Mouse (Mus musculus) myocyte (in vitro differentiated cells): Measurements from ENCODE around the gene Mat2a.
A peak's percentile ranks its signal among the peaks of the same experiment; 100 is the strongest.

Experiments
- CEBPB ChIP-seq: IDR thresholded peaks from 2 replicates; pipeline ENCODE4 v1.6.1; 2011; ENCODE audit warnings: mild to moderate bottlenecking, moderate library complexity; ENCODE audit not compliant: poor library complexity, insufficient read depth, severe bottlenecking
- E2F4 ChIP-seq: IDR thresholded peaks from one replicate; pipeline ENCODE4 v1.6.1; 2011; ENCODE audit warnings: mild to moderate bottlenecking, control low read depth, moderate library complexity; ENCODE audit not compliant: insufficient read depth
- MAX ChIP-seq: IDR thresholded peaks from one replicate; pipeline ENCODE4 v1.6.1; 2011; ENCODE audit warnings: low read depth, mild to moderate bottlenecking, control low read depth
- MYOD1 ChIP-seq, 3 experiments: IDR thresholded peaks; one replicate each; pipeline ENCODE4 v1.6.1; 2011; ENCODE audit warnings: control low read depth in 2 of 3, low read depth in 2 of 3, mild to moderate bottlenecking in 2 of 3, moderate library complexity in 1 of 3; ENCODE audit not compliant: insufficient read length in 2 of 3, control insufficient read depth in 1 of 3
- MYOG ChIP-seq, 3 experiments: IDR thresholded peaks; one replicate each; pipeline ENCODE4 v1.6.1; 2011; ENCODE audit warnings: control low read depth in 2 of 3, low read depth in 2 of 3, mild to moderate bottlenecking in 2 of 3; ENCODE audit not compliant: insufficient read length in 2 of 3, control insufficient read depth in 1 of 3, insufficient read depth in 1 of 3
- POLR2A ChIP-seq: IDR thresholded peaks from one replicate; pipeline ENCODE4 v1.6.1; 2011; ENCODE audit warnings: low read depth, mild to moderate bottlenecking, control low read depth, moderate library complexity; ENCODE audit not compliant: insufficient read length
- POLR2AphosphoS2 ChIP-seq: IDR thresholded peaks from one replicate; pipeline ENCODE4 v1.6.1; 2011; ENCODE audit warnings: low read depth, control low read depth; ENCODE audit not compliant: insufficient read length
- REST ChIP-seq: IDR thresholded peaks from one replicate; pipeline ENCODE4 v1.6.1; 2011; ENCODE audit warnings: mild to moderate bottlenecking, control low read depth, moderate library complexity; ENCODE audit not compliant: insufficient read depth, insufficient read length
- SRF ChIP-seq: IDR thresholded peaks from one replicate; pipeline ENCODE4 v1.6.1; 2011; ENCODE audit warnings: low read depth; ENCODE audit not compliant: control insufficient read depth, insufficient read length
- TCF12 ChIP-seq: IDR thresholded peaks from one replicate; pipeline ENCODE4 v1.6.1; 2011; ENCODE audit warnings: mild to moderate bottlenecking, control low read depth; ENCODE audit not compliant: poor library complexity, insufficient read depth, severe bottlenecking
- TCF3 ChIP-seq: IDR thresholded peaks from one replicate; pipeline ENCODE4 v1.6.1; 2011; ENCODE audit warnings: low read depth, control low read depth; ENCODE audit not compliant: insufficient read length
- USF1 ChIP-seq: IDR thresholded peaks from one replicate; pipeline ENCODE4 v1.6.1; 2011; ENCODE audit warnings: low read depth, mild to moderate bottlenecking, control low read depth, moderate library complexity

- TF ChIP-seq POLR2A (no peak), USF1 (no peak), TCF12 (no peak), MYOD1 (IDR thresholded peaks at IDR 0.05; ENCODE audit: control insufficient read depth in 1 of 3, insufficient read length in 2 of 3, low read depth in 2 of 3) (peak in 1 of 3 experiments; percentile 55), E2F4 (no peak), MAX (no peak), TCF3 (no peak), MYOG (IDR thresholded peaks at IDR 0.05; ENCODE audit: control insufficient read depth in 1 of 3, insufficient read depth in 1 of 3, insufficient read length in 2 of 3, low read depth in 2 of 3) (no peak), POLR2AphosphoS2 (no peak), CEBPB (no peak), SRF (no peak), REST (no peak)
Measured at GRCm38 (mm10) chr6:72389471-72389940, 49.9 kb downstream of the Mat2a start.
